In the genomic region with DNA sequence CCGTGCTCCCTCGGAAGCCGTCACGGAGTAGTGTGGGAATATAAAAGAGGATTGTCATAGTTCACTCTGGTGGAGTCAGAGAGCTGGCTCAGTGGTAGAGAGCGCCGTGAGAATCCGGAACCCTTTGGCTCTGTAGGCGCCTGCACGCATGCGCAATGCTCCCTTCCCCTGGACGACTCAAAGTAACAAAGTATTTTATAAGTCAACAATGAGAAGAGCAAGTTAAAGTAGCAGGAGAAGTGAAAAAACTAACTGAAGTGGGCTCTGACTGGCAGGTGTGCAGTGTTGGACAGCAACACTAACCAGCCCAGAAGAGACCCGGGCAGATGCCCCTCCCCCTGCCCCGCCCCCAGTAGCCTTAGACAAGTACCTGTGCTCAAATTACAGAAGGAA, we compare ENCODE assay signal across 8 mouse cellular contexts. TPM values are rescaled to one million over a fixed set of nuclear protein-coding genes. Genes with fewer than 3 reads are reported as not detected.
DNase-seq lines count a peak whose midpoint lies in the region; ATAC-seq and TF ChIP-seq lines count a peak whose summit lies in the region.

No protein-coding gene starts in this region.

- peak overlapping the region; percentile 41; the same call in 1 of the 2 replicates for H3K27ac ChIP-seq in hindbrain, embryonic 12.5 days
- H3K27ac ChIP-seq in lung, embryonic 15.5 days = peak overlapping the region; percentile 86

- peak; percentile 73 for ATAC-seq in hindbrain, embryonic 12.5 days (ENCODE audit: low FRiP score)
- peak; percentile 93 for ATAC-seq in lung, embryonic 15.5 days (ENCODE audit: borderline replicate concordance, extremely low read depth, low FRiP score, low TSS enrichment)

- H3K9me3 ChIP-seq in E14TG2a.4 (ENCODE audit: low read length) = no peaks in the 10 kb centered on the region
- no peaks in the 10 kb centered on the region; the same call in 1 of the 2 replicates for H3K9me3 ChIP-seq in hindbrain, embryonic 12.5 days (replicated peaks)
- H3K9me3 ChIP-seq in lung, embryonic 15.5 days = no peaks in the 10 kb centered on the region

- H3K4me2 ChIP-seq in hindbrain, embryonic 12.5 days (replicated peaks) = peak overlapping the region; percentile 42
- peak overlapping the region; percentile 55 for H3K4me2 ChIP-seq in lung, embryonic 15.5 days

- peaks cover 97% of the 10 kb centered on the region for H3K36me3 ChIP-seq in E14TG2a.4 (ENCODE audit: insufficient read depth, low read length)
- H3K36me3 ChIP-seq in hindbrain, embryonic 12.5 days = no peaks in the 10 kb centered on the region
- no peaks in the 10 kb centered on the region for H3K36me3 ChIP-seq in lung, embryonic 15.5 days

- DNase-seq in cerebellum, adult 18-20 months = peak; percentile 29 to 37
- peak; percentile 70 for DNase-seq in forelimb bud, embryonic 11.5 days (ENCODE audit: low read depth, low spot score)
- DNase-seq in layer of hippocampus, adult 9-11 months = peak; percentile 87
- peak; percentile 55 for DNase-seq in ovary, postnatal 14 days (ENCODE audit: low spot score)
- peak; percentile 65 to 75 for DNase-seq in thymus, postnatal 36 days

- H3K4me1 ChIP-seq in E14TG2a.4 (replicated peaks; ENCODE audit: low read depth, low read length) = peaks cover 48% of the 10 kb centered on the region
- H3K4me1 ChIP-seq in hindbrain, embryonic 12.5 days = no peaks in the 10 kb centered on the region
- peaks cover 6% of the 10 kb centered on the region; the same call in 1 of the 2 replicates for H3K4me1 ChIP-seq in lung, embryonic 15.5 days

- H3K27me3 ChIP-seq in E14TG2a.4 (ENCODE audit: insufficient read depth, low read length) = no peaks in the 10 kb centered on the region
- H3K27me3 ChIP-seq in hindbrain, embryonic 12.5 days = no peaks in the 10 kb centered on the region
- no peaks in the 10 kb centered on the region for H3K27me3 ChIP-seq in lung, embryonic 15.5 days

- 10% methylated on average over 13 of the region's 13 CpGs for WGBS in hindbrain, embryonic 12.5 days
- 6% methylated on average over 13 of the region's 13 CpGs for WGBS in lung, embryonic 15.5 days

- H3K4me3 ChIP-seq in E14TG2a.4 (replicated peaks; ENCODE audit: low read length) = peak overlapping the region; percentile 33; the same call in 1 of the 2 replicates
- H3K4me3 ChIP-seq in hindbrain, embryonic 12.5 days = peak overlapping the region; percentile 26
- H3K4me3 ChIP-seq in lung, embryonic 15.5 days = peak overlapping the region; percentile 32

- TF ChIP-seq CTCF in E14TG2a.4 (conservative IDR thresholded peaks at IDR 0.05; ENCODE audit: low read length) = no peak

- peak overlapping the region; percentile 29; the same call in 1 of the 2 replicates for H3K9ac ChIP-seq in hindbrain, embryonic 12.5 days
- H3K9ac ChIP-seq in lung, embryonic 15.5 days = 0 out of 2 replicates have a peak overlapping the region, but pooled peaks have one; percentile 12

RNA-seq across cellular contexts. Expression of a gene that starts 31.5 kb away (rescaled TPM):
- 186 and 189 TPM in 2 replicates for polyA plus RNA-seq in hindbrain, embryonic 12.5 days (2016; fragmentation: Nextera tagmentation; extraction: Ambion mirVana)
- polyA plus RNA-seq in lung, embryonic 15.5 days (2015; fragmentation: Nextera tagmentation; extraction: Ambion mirVana) = 219 and 220 TPM in 2 replicates

RNA-seq across cellular contexts. Expression of a gene that starts 34.0 kb away (rescaled TPM):
- 0.64 and 0.97 TPM in 2 replicates for polyA plus RNA-seq in hindbrain, embryonic 12.5 days (2016; fragmentation: Nextera tagmentation; extraction: Ambion mirVana)
- polyA plus RNA-seq in lung, embryonic 15.5 days (2015; fragmentation: Nextera tagmentation; extraction: Ambion mirVana) = 5.7 and 6.1 TPM in 2 replicates

Comparison
In these comparisons a context has a peak if more than half of its experiments do, and no peak if none do; other contexts are left out.
1. Peak in every context shown above with its lines: DNase-seq, ATAC-seq, H3K4me3 ChIP-seq and H3K27ac ChIP-seq.
2. DNase-seq: peak in every context shown above with its lines; median percentile 87 in layer of hippocampus, adult 9-11 months; 70 in forelimb bud, embryonic 11.5 days; 70 in thymus, postnatal 36 days; 55 in ovary, postnatal 14 days; 33 in cerebellum, adult 18-20 months.